Mouse (Mus musculus) ES-E14 (cell line): ENCODE data around the gene Dapk2. TPM values are rescaled to one million over a fixed set of nuclear protein-coding genes. Genes with fewer than 3 reads are reported as not detected.

Experiments
- DNase-seq: peaks from one replicate; pipeline ENCODE4 v3.0.0-alpha.2; 2013; ENCODE audit warnings: low read depth, low spot score
- H3K27ac ChIP-seq: 2 replicates; pipeline ENCODE4 v1.5.1; 2012; ENCODE audit warnings: low read depth, mild to moderate bottlenecking, low read length, moderate library complexity, mixed read lengths; ENCODE audit not compliant: poor library complexity, insufficient read depth, severe bottlenecking
- H3K36me3 ChIP-seq: 2 replicates; pipeline ENCODE4 v1.6.1; 2012; ENCODE audit warnings: mild to moderate bottlenecking, low read length, moderate library complexity, mixed read lengths; ENCODE audit not compliant: control insufficient read depth, poor library complexity, insufficient read depth, severe bottlenecking
- H3K4me1 ChIP-seq, 2 experiments: fragments of 150-350 bp in 1 of 2; sonication (generic) in 1 of 2; 2 replicates each; pipeline ENCODE4 v1.6.1; 2012; ENCODE audit warnings: low read length in 2 of 2, mild to moderate bottlenecking in 1 of 2, mixed read lengths in 1 of 2; ENCODE audit not compliant: control insufficient read depth in 2 of 2, insufficient read depth in 2 of 2, poor library complexity in 1 of 2
- H3K4me3 ChIP-seq, 2 experiments: fragments of 150-350 bp in 1 of 2; sonication (generic) in 1 of 2; 2 replicates each; pipeline ENCODE4 v1.5.1; 2012; ENCODE audit warnings: low read length in 2 of 2, low read depth in 1 of 2, mild to moderate bottlenecking in 1 of 2, mixed read lengths in 1 of 2; ENCODE audit not compliant: insufficient read depth in 1 of 2, poor library complexity in 1 of 2, severe bottlenecking in 1 of 2
- H3K9ac ChIP-seq: 2 replicates; pipeline ENCODE4 v1.6.1; 2012; ENCODE audit warnings: low read depth, mild to moderate bottlenecking, low read length, mixed read lengths; ENCODE audit not compliant: poor library complexity, insufficient read depth, severe bottlenecking
- H3K9me3 ChIP-seq: fragments of 150-350 bp; sonication (generic); 2 replicates; pipeline ENCODE4 v1.6.1; 2012; ENCODE audit warnings: low read depth, mild to moderate bottlenecking, low read length; ENCODE audit not compliant: control insufficient read depth, insufficient read depth
- CHD2 ChIP-seq: IDR thresholded peaks from 2 replicates; pipeline ENCODE4 v1.6.1; 2014; ENCODE audit warnings: mild to moderate bottlenecking, low read depth, low read length, inconsistent platforms
- HCFC1 ChIP-seq: IDR thresholded peaks from 2 replicates; pipeline ENCODE4 v1.6.1; 2012; ENCODE audit warnings: low read length, inconsistent platforms, borderline replicate concordance; ENCODE audit not compliant: insufficient read depth
- MAFK ChIP-seq: IDR thresholded peaks from 2 replicates; pipeline ENCODE4 v1.6.1; 2014; ENCODE audit warnings: mild to moderate bottlenecking, low read depth, low read length, inconsistent platforms; ENCODE audit not compliant: insufficient read depth
- ZC3H11A ChIP-seq: IDR thresholded peaks from 2 replicates; pipeline ENCODE4 v1.6.1; 2012; ENCODE audit warnings: low read depth, mild to moderate bottlenecking, inconsistent platforms, low read length, borderline replicate concordance
- ZNF384 ChIP-seq: IDR thresholded peaks from 2 replicates; pipeline ENCODE4 v1.6.1; 2012; ENCODE audit warnings: low read depth, low read length, inconsistent platforms
- in situ Hi-C, 2 experiments: fragments of 600-800 bp; cut with MboI; formaldehyde crosslinking; loops; one replicate each; pipeline ENCODE4 v1.15.1; 2025; ENCODE audit warnings: low sequenced_read_pairs in 2 of 2, inconsistent platforms in 1 of 2; ENCODE audit not compliant: unreplicated experiment in 2 of 2
- total RNA-seq: library from RNA; depleted of rRNA; stranded (reverse); fragments of 300-350 nt; gene quantifications from 2 replicates; pipeline ENCODE4 v1.2.3, GENCODE M21; 2012

Gene Dapk2
- total RNA-seq, 1 experiment, result 1.2 TPM

DNA sequence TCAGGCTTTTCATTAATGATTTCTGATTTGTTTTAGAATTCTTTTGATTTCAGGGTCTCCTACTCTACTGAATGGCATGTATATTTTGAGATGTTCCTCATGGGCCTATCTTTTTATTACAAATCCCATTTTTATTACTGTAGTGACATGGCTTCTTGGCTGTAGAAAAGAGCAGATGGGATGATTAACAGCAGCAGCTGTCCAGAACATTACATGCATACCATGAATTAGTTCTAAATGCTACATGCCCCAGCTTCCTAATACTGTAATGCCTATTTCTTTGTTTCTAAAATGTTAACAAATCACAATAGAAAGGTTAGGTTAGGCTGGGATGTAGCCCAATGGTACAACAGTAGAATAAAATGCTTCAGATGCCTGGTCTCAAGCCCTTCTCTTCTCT lies 36.6 kb upstream of the Dapk2 start:
- no peak for DNase-seq
- Histone ChIP-seq H3K4me3 (no peak overlapping the region), H3K27ac (no peak overlapping the region), H3K9ac (no peak overlapping the region), H3K9me3 (no peaks in the 10 kb centered on the region), H3K36me3 (no peaks in the 10 kb centered on the region), H3K4me1 (peaks cover 0 to 3% of the 10 kb centered on the region in 2 experiments; a peak in 1 of 4 replicates)
- TF ChIP-seq HCFC1, result no peak
- no peak for TF ChIP-seq ZNF384
- TF ChIP-seq CHD2, result no peak
- no peak for TF ChIP-seq ZC3H11A
- no peak for TF ChIP-seq MAFK
- in situ Hi-C loops, result no loop called here

- no peak for DNase-seq
- H3K36me3 ChIP-seq, result no peaks in the 10 kb centered on the region
- H3K27ac ChIP-seq, result no peak overlapping the region
- H3K4me3 ChIP-seq, result peak overlapping the region in 1 of 2 experiments; percentile 92; a peak in 2 of 4 replicates
- TF ChIP-seq MAFK, result no peak
- no peak for TF ChIP-seq HCFC1
- TF ChIP-seq ZC3H11A, result no peak
- H3K4me1 ChIP-seq, result peaks cover 0 to 3% of the 10 kb centered on the region in 2 experiments; a peak in 1 of 4 replicates
- no peak overlapping the region for H3K9ac ChIP-seq
- in situ Hi-C loops, result no loop called here
- no peaks in the 10 kb centered on the region for H3K9me3 ChIP-seq
Observed at GRCm38 (mm10) chr9:66123648-66124047, 34.4 kb upstream of the Dapk2 start.

DNA sequence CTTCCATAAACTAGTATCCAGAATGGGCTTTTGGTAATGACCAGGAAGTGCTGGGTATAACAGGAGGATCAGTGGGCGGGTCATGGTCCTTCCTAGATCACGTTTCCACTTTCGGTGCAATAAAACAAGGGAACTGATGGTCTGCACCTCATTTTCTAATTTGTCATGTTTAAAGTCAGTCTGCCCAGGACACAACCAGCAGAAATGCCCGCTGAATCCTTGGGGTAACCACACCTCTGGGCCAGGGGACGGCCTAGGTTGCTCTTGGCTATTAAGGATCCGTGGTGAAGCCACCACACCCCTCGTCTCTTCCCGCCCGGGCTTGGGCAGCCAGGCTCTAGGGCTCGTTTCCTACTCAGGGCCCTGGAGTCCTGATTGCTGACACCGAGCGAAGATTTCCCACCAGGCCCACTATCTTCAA lies 33.9 kb upstream of the Dapk2 start:
- in situ Hi-C loops, result no loop called here
- no peak for DNase-seq
- Histone ChIP-seq H3K9ac (peak overlapping the region; percentile 19), H3K9me3 (no peaks in the 10 kb centered on the region), H3K4me1 (peaks cover 0 to 3% of the 10 kb centered on the region in 2 experiments; a peak in 1 of 4 replicates), H3K4me3 (peak overlapping the region; percentile 63 to 92), H3K36me3 (no peaks in the 10 kb centered on the region), H3K27ac (no peak overlapping the region)
- TF ChIP-seq HCFC1 (no peak), CHD2 (no peak), ZC3H11A (no peak), MAFK (no peak), ZNF384 (no peak)

GRCm38 (mm10) chr9:66124681-66125542 lies 33.1 kb upstream of the Dapk2 start:
- Histone ChIP-seq H3K4me1 (peaks cover 0 to 3% of the 10 kb centered on the region in 2 experiments; a peak in 1 of 4 replicates), H3K4me3 (peak overlapping the region; percentile 63 to 92), H3K9ac (peak overlapping the region; percentile 19), H3K9me3 (no peaks in the 10 kb centered on the region), H3K36me3 (no peaks in the 10 kb centered on the region), H3K27ac (no peak overlapping the region)
- in situ Hi-C loops, result no loop called here
- peak; percentile 96 for DNase-seq
- TF ChIP-seq HCFC1, result peak; percentile 84
- TF ChIP-seq ZNF384, result peak; percentile 62; the same call in 1 of the 2 replicates
- TF ChIP-seq CHD2, result no peak
